Mouse (Mus musculus) liver, postnatal 0 days (tissue): ENCODE data around the gene Donson. TPM values are rescaled to one million over a fixed set of nuclear protein-coding genes. Genes with fewer than 3 reads are reported as not detected.

Experiments
- ATAC-seq: fragments of 200-750 bp; cut with Nextera tagmentation; 2 replicates; pipeline ENCODE4 v1.8.0; 2017; ENCODE audit warnings: mild to moderate bottlenecking, moderate library complexity
- DNase-seq: peaks from one replicate; pipeline ENCODE4 v3.0.0-alpha.2; 2016
- H3K27ac ChIP-seq: fragments of 300-500 bp; sonication (generic); 2 replicates; pipeline ENCODE4 v1.5.1; 2014; ENCODE audit warnings: antibody characterized with exemption, moderate library complexity, mild to moderate bottlenecking, low read depth
- H3K27me3 ChIP-seq: fragments of 300-500 bp; sonication (generic); 2 replicates; pipeline ENCODE4 v1.6.1; 2014; ENCODE audit warnings: low read length, control low read depth, mixed read lengths; ENCODE audit not compliant: insufficient read depth
- H3K36me3 ChIP-seq: fragments of 300-500 bp; sonication (generic); replicated peaks from 2 replicates; pipeline ENCODE4 v1.6.1; 2014; ENCODE audit warnings: mild to moderate bottlenecking, control low read depth, low read length, moderate library complexity, mixed read lengths; ENCODE audit not compliant: insufficient read depth
- H3K4me1 ChIP-seq: fragments of 300-500 bp; sonication (generic); 2 replicates; pipeline ENCODE4 v1.6.1; 2014; ENCODE audit warnings: antibody characterized with exemption, mild to moderate bottlenecking, control low read depth; ENCODE audit not compliant: insufficient read depth
- H3K4me2 ChIP-seq: fragments of 300-500 bp; sonication (generic); 2 replicates; pipeline ENCODE4 v1.6.1; 2014; ENCODE audit warnings: low read depth, mild to moderate bottlenecking, low read length, moderate library complexity, mixed read lengths
- H3K4me3 ChIP-seq: fragments of 300-500 bp; sonication (generic); 2 replicates; pipeline ENCODE4 v1.5.1; 2014; ENCODE audit warnings: low read depth, low read length
- H3K9ac ChIP-seq: fragments of 300-500 bp; sonication (generic); replicated peaks from 2 replicates; pipeline ENCODE4 v1.6.1; 2014; ENCODE audit warnings: mild to moderate bottlenecking, moderate library complexity
- H3K9me3 ChIP-seq: fragments of 300-500 bp; sonication (generic); 2 replicates; pipeline ENCODE4 v1.6.1; 2016; ENCODE audit warnings: mild to moderate bottlenecking, control low read depth, low read length, mixed read lengths
- CTCF ChIP-seq: sonication (generic); IDR thresholded peaks from 2 replicates; pipeline ENCODE4 v1.5.1; 2016; ENCODE audit warnings: antibody characterized with exemption, low read depth
- EP300 ChIP-seq: IDR thresholded peaks from 2 replicates; pipeline ENCODE4 v1.6.1; 2016; ENCODE audit warnings: antibody characterized with exemption, low read depth, mild to moderate bottlenecking
- WGBS: fragments of 180-500 bp; shearing (Covaris S2); extraction: QIAGEN DNeasy Blood & Tissue Kit; methylation state at CpG from one replicate; pipeline ENCODE4 v1.1.7; 2014; ENCODE audit not compliant: insufficient replicate concordance; 5-methylcytosine and 5-hydroxymethylcytosine counted together
- polyA plus RNA-seq: library from polyadenylated mRNA; unstranded; fragments of >200 nt; fragmentation: Nextera tagmentation; extraction: Ambion mirVana; gene quantifications from 2 replicates; pipeline ENCODE4 v1.2.1, GENCODE M21; 2015

The Donson gene
- polyA plus RNA-seq, 1 experiment from 2014 or later, result 14.2 TPM

- DNase-seq (peak; percentile 84), ATAC-seq (peak; percentile 99)
- H3K9me3 ChIP-seq, result no peaks in the 10 kb centered on the region
- H3K4me2 ChIP-seq, result no peak overlapping the region
- no peak overlapping the region for H3K4me3 ChIP-seq
- H3K27me3 ChIP-seq, result no peaks in the 10 kb centered on the region
- H3K36me3 ChIP-seq, result peaks cover 33% of the 10 kb centered on the region
- peaks cover 8% of the 10 kb centered on the region; the same call in 1 of the 2 replicates for H3K4me1 ChIP-seq
- WGBS, result 55% methylated on average over 11 of the region's 11 CpGs
- H3K27ac ChIP-seq, result peak overlapping the region; percentile 52
- TF ChIP-seq EP300 (peak; percentile 96), CTCF (peak; percentile 61)
- H3K9ac ChIP-seq, result no peak overlapping the region
These were observed 28.4 kb upstream of the Donson start for GRCm38 (mm10) chr16:91716927-91717349.

- ATAC-seq, result no peak
- Histone ChIP-seq H3K27me3 (no peaks in the 10 kb centered on the region), H3K27ac (no peak overlapping the region), H3K4me3 (no peak overlapping the region), H3K9ac (no peak overlapping the region), H3K9me3 (no peaks in the 10 kb centered on the region), H3K36me3 (peaks cover 54% of the 10 kb centered on the region), H3K4me2 (no peak overlapping the region), H3K4me1 (no peaks in the 10 kb centered on the region)
- no peak for DNase-seq
- 71% methylated on average over 7 of the region's 7 CpGs for WGBS
- no peak for TF ChIP-seq EP300
- no peak for TF ChIP-seq CTCF
These were observed 21.7 kb upstream of the Donson start for GRCm38 (mm10) chr16:91710241-91710640.

GRCm38 (mm10) chr16:91704603-91705340, 16.2 kb upstream of the Donson start:
- Histone ChIP-seq H3K36me3 (peaks cover 36% of the 10 kb centered on the region), H3K4me2 (no peak overlapping the region), H3K9ac (no peak overlapping the region), H3K4me3 (no peak overlapping the region), H3K4me1 (no peaks in the 10 kb centered on the region), H3K27me3 (no peaks in the 10 kb centered on the region), H3K9me3 (no peaks in the 10 kb centered on the region), H3K27ac (no peak overlapping the region)
- 86% methylated on average over 14 of the region's 14 CpGs for WGBS
- TF ChIP-seq CTCF, result peak; percentile 35
- no peak for TF ChIP-seq EP300
- DNase-seq (no peak), ATAC-seq (no peak)

- DNase-seq, result no peak
- Histone ChIP-seq H3K9ac (no peak overlapping the region), H3K27ac (no peak overlapping the region), H3K27me3 (no peaks in the 10 kb centered on the region), H3K4me2 (no peak overlapping the region), H3K36me3 (peaks cover 44% of the 10 kb centered on the region), H3K4me3 (no peak overlapping the region), H3K4me1 (no peaks in the 10 kb centered on the region), H3K9me3 (no peaks in the 10 kb centered on the region)
- ATAC-seq, result no peak
- WGBS, result 69% methylated on average over 3 of the region's 3 CpGs
- no peak for TF ChIP-seq EP300
- no peak for TF ChIP-seq CTCF
These were observed 14.2 kb upstream of the Donson start for GRCm38 (mm10) chr16:91702771-91703188.

GRCm38 (mm10) chr16:91701908-91702307, 13.3 kb upstream of the Donson start:
- no peak overlapping the region for H3K4me3 ChIP-seq
- H3K27ac ChIP-seq, result no peak overlapping the region
- no peaks in the 10 kb centered on the region for H3K27me3 ChIP-seq
- H3K4me1 ChIP-seq, result no peaks in the 10 kb centered on the region
- ATAC-seq (no peak), DNase-seq (no peak)
- no peak overlapping the region for H3K4me2 ChIP-seq
- H3K9ac ChIP-seq, result no peak overlapping the region
- H3K36me3 ChIP-seq, result peaks cover 51% of the 10 kb centered on the region
- H3K9me3 ChIP-seq, result no peaks in the 10 kb centered on the region
- 86% methylated on average over 13 of the region's 13 CpGs for WGBS
- no peak for TF ChIP-seq CTCF
- TF ChIP-seq EP300, result no peak

- WGBS, result 83% methylated on average over 1 of the region's 1 CpGs
- Histone ChIP-seq H3K4me3 (no peak overlapping the region), H3K36me3 (peaks cover 41% of the 10 kb centered on the region), H3K9ac (no peak overlapping the region), H3K4me1 (peaks cover 2% of the 10 kb centered on the region; the same call in 1 of the 2 replicates), H3K9me3 (no peaks in the 10 kb centered on the region), H3K4me2 (no peak overlapping the region), H3K27me3 (no peaks in the 10 kb centered on the region), H3K27ac (no peak overlapping the region)
- no peak for DNase-seq
- no peak for TF ChIP-seq EP300
- TF ChIP-seq CTCF, result no peak
- no peak for ATAC-seq
These were observed 10.4 kb upstream of the Donson start for GRCm38 (mm10) chr16:91698995-91699394.
